Mouse (Mus musculus) hindbrain, embryonic 11.5 days (tissue): ENCODE measurements around the gene Gm6356. TPM values are rescaled to one million over a fixed set of nuclear protein-coding genes. Genes with fewer than 3 reads are reported as not detected.
"Not testable (repeated sequence)": the region's sequence is repeated elsewhere in the genome, so short reads cannot be mapped to it uniquely, and the experiment has no call there.

Experiments used
- ATAC-seq: fragments of 200-750 bp; cut with Nextera tagmentation; 2 replicates; pipeline ENCODE4 v1.8.0; 2017; ENCODE audit warnings: mild to moderate bottlenecking, moderate TSS enrichment, moderate library complexity; ENCODE audit not compliant: low FRiP score
- DNase-seq: peaks from one replicate; pipeline ENCODE4 v3.0.0-alpha.2; 2015; ENCODE audit warnings: low spot score
- H3K27ac ChIP-seq: fragments of 300-500 bp; sonication (generic); 2 replicates; pipeline ENCODE4 v1.5.1; 2014; ENCODE audit warnings: mild to moderate bottlenecking, low read depth, low read length
- H3K27me3 ChIP-seq: fragments of 300-500 bp; sonication (generic); 2 replicates; pipeline ENCODE4 v1.6.1; 2014; ENCODE audit warnings: mild to moderate bottlenecking, low read length, moderate library complexity, mixed read lengths; ENCODE audit not compliant: control insufficient read depth, insufficient read depth
- H3K36me3 ChIP-seq: fragments of 300-500 bp; sonication (generic); 2 replicates; pipeline ENCODE4 v1.6.1; 2014; ENCODE audit warnings: mild to moderate bottlenecking, low read length, moderate library complexity, mixed read lengths; ENCODE audit not compliant: control insufficient read depth, insufficient read depth
- H3K4me1 ChIP-seq: fragments of 300-500 bp; sonication (generic); replicated peaks from 2 replicates; pipeline ENCODE4 v1.6.1; 2014; ENCODE audit warnings: low read length, mixed read lengths; ENCODE audit not compliant: control insufficient read depth, insufficient read depth
- H3K4me2 ChIP-seq: fragments of 300-500 bp; sonication (generic); replicated peaks from 2 replicates; pipeline ENCODE4 v1.6.1; 2014; ENCODE audit warnings: mild to moderate bottlenecking, low read depth, low read length
- H3K4me3 ChIP-seq: fragments of 300-500 bp; sonication (generic); 2 replicates; pipeline ENCODE4 v1.5.1; 2014; ENCODE audit warnings: low read depth, low read length
- H3K9ac ChIP-seq: fragments of 300-500 bp; sonication (generic); 2 replicates; pipeline ENCODE4 v1.6.1; 2014; ENCODE audit warnings: low read depth, low read length
- H3K9me3 ChIP-seq: fragments of 300-500 bp; sonication (generic); 2 replicates; pipeline ENCODE4 v1.6.1; 2016; ENCODE audit warnings: low read length; ENCODE audit not compliant: control insufficient read depth
- WGBS: fragments of 180-500 bp; shearing (Covaris S2); extraction: QIAGEN DNeasy Blood & Tissue Kit; methylation state at CpG from one replicate; pipeline ENCODE4 v1.1.7; 2014; 5-methylcytosine and 5-hydroxymethylcytosine counted together
- polyA plus RNA-seq: library from polyadenylated mRNA; unstranded; fragments of >200 nt; fragmentation: Nextera tagmentation; extraction: Ambion mirVana; gene quantifications from 2 replicates; pipeline ENCODE4 v1.2.1, GENCODE M21; 2014

The Gm6356 gene
- polyA plus RNA-seq: not detected in 2 replicates

DNA sequence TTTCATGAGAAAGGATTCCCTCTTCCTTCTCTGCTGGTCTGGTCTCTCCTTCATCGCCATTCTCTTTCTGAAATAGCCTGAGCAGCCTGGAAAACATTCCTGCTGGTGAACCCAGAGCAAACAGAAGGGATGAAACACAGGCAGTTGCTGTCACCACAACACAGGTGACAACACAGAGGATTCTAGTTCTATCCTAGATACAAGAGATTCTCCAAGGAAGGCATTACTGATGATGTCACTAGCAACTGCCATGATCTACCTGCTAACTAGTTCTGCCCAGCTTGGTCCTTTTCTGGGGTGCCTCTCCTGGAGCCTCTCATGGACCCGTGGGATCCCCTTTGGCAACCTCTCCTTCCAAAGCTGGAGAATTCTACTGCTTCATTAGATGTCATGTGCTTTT, at the start of gene Gm6356:
Gene Gm6356, minus strand, starts transcription at position 101 of the 400 bp plus-strand sequence.
- H3K4me2 ChIP-seq, DNase-seq, H3K9me3 ChIP-seq, H3K27me3 ChIP-seq, H3K9ac ChIP-seq, H3K27ac ChIP-seq, ATAC-seq, H3K4me3 ChIP-seq, H3K36me3 ChIP-seq, H3K4me1 ChIP-seq: not testable (repeated sequence)
- WGBS: 52% methylated on average over 1 of the region's 2 CpGs

Other genes starting within 250 kb of the Gm6356 start
- gene Gm3636, start 231.5 kb downstream of the Gm6356 start, polyA plus RNA-seq: 7.1 and 7.4 TPM in 2 replicates
- gene Gm8362, start 199.4 kb downstream of the Gm6356 start, polyA plus RNA-seq: not detected in 2 replicates
- gene Gm3642, start 133.5 kb downstream of the Gm6356 start, polyA plus RNA-seq: not detected in 2 replicates
- 2.0 and 2.4 TPM in 2 replicates for gene Gm3667, start 83.9 kb downstream of the Gm6356 start, polyA plus RNA-seq
- gene Gm10406, start 53.6 kb upstream of the Gm6356 start, polyA plus RNA-seq: 1.2 and 1.7 TPM in 2 replicates
- gene Gm3685, start 71.2 kb upstream of the Gm6356 start, polyA plus RNA-seq: not detected in 2 replicates
- gene Gm3696, start 126.8 kb upstream of the Gm6356 start, polyA plus RNA-seq: 2.9 and 3.3 TPM in 2 replicates
- not detected in 2 replicates for gene Gm6676, start 151.6 kb upstream of the Gm6356 start, polyA plus RNA-seq
- gene Gm3512, start 200.7 kb upstream of the Gm6356 start, polyA plus RNA-seq: 5.1 and 5.5 TPM in 2 replicates
- gene Gm16434, start 220.7 kb upstream of the Gm6356 start, polyA plus RNA-seq: not detected in 2 replicates